Mouse (Mus musculus) NIH3T3 (cell line): ENCODE results near the gene Fam43a.

ENCODE experiments used
- DNase-seq: peaks from one replicate; pipeline ENCODE4 v3.0.0-alpha.2; 2012; ENCODE audit warnings: low read depth

The Fam43a gene

GRCm38 (mm10) chr16:30629509-30629908 lies 30.0 kb downstream of the Fam43a start:
- no peak for DNase-seq

GRCm38 (mm10) chr16:30633906-30634746 lies 34.6 kb downstream of the Fam43a start:
- DNase-seq, result no peak

- DNase-seq, result no peak
Measured at GRCm38 (mm10) chr16:30638586-30638985, 39.1 kb downstream of the Fam43a start.

GRCm38 (mm10) chr16:30640591-30640990 lies 41.1 kb downstream of the Fam43a start:
- no peak for DNase-seq

- DNase-seq, result no peak
Measured at GRCm38 (mm10) chr16:30641408-30641807, 41.9 kb downstream of the Fam43a start.

- DNase-seq, result peak; percentile 31
Measured at GRCm38 (mm10) chr16:30642229-30642628, 42.7 kb downstream of the Fam43a start.

GRCm38 (mm10) chr16:30644981-30645380 lies 45.5 kb downstream of the Fam43a start:
- DNase-seq, result no peak

- no peak for DNase-seq
Measured at GRCm38 (mm10) chr16:30645841-30646558, 46.5 kb downstream of the Fam43a start.

GRCm38 (mm10) chr16:30646856-30647255 lies 47.3 kb downstream of the Fam43a start:
- no peak for DNase-seq

GRCm38 (mm10) chr16:30651292-30651691 lies 51.8 kb downstream of the Fam43a start:
- no peak for DNase-seq
